Mouse (Mus musculus) adipocyte (in vitro differentiated cells): ENCODE data around the gene Fam122b.

Source experiments
- DNase-seq: peaks from one replicate; pipeline ENCODE4 v3.0.0-alpha.2; 2016; ENCODE audit warnings: low spot score

The Fam122b gene

DNA sequence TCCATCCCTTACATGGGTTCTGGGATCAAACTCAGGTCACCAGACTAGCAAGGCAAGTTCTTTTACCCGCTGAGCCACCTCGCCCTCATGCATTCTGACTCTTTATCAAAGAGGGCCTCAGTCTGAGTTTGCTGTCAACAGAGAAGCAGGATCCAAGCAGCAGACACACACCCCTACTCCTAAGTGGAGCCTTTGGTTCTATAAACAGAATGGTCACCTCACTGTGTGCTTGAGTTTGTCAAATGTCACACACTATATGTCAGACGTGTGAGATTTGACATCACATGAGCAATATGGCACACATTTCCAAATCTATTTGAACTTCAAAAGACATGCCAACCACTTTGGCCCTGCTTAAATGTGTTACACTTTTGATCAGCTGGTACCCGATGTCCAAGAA lies 71.9 kb downstream of the Fam122b start:
- no peak for DNase-seq

DNA sequence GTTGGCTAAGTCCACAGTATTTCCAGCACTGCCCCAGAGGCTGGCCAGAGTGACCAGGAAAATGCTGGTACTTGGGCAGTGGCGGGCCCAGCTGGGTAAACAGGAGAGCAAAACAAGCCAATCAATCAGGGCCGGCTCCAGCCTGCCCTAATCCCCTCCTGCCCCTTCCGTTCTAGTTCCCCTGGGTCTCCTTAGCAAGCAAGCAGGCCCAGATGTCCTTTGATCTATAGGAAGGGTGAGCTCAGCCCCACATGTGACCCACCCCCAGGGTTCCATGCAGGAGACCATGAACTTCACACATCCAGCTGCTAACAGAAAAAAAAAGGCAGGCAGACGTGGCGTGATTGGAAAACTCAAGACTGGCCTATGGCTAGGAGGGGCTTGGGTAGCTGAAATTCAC lies 73.2 kb downstream of the Fam122b start:
- DNase-seq, result no peak
